Mouse (Mus musculus): ENCODE data around the gene Smyd3.

DNA sequence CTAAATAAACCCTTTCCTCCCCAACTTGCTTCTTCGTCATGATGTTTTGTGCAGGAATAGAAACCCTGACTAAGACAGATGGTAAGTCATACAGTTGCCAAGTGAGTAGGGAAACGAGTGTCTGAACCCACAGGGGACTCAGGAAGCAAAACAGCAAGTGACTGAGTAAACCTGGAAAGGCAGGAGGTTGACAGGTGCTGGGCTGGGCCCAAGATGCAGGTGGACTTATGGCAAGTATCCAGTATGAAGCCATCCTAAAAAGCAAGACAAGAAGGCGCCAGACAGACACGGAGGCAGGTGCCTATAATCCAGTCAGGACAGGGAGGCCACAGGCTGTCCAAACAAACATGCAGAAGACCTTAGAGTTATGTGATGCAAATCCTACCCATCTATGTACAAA is 265.2 kb downstream of the Smyd3 start:
- TF ChIP-seq POLR2A (IDR thresholded peaks at IDR 0.05; ENCODE audit: insufficient read depth, low read length) (no peak), CTCF (IDR thresholded peaks at IDR 0.05; ENCODE audit: low read depth, low read length) (no peak), EP300 (IDR thresholded peaks at IDR 0.05; ENCODE audit: insufficient read depth, low read depth, low read length) (no peak)
